Mouse (Mus musculus) CH12.LX (cell line): ENCODE measurements around the gene Palm2. TPM values are rescaled to one million over a fixed set of nuclear protein-coding genes. Genes with fewer than 3 reads are reported as not detected.

ENCODE experiments used
- DNase-seq: peaks from one replicate; pipeline ENCODE4 v3.0.0-alpha.2; 2013; ENCODE audit errors: extremely low read depth
- H3K27ac ChIP-seq: 2 replicates; pipeline ENCODE4 v1.5.1; 2012; ENCODE audit warnings: low read depth, mild to moderate bottlenecking, control low read depth, moderate library complexity; ENCODE audit not compliant: insufficient read depth
- H3K27me3 ChIP-seq: replicated peaks from 2 replicates; pipeline ENCODE3; 2012; ENCODE audit warnings: inconsistent platforms
- H3K36me3 ChIP-seq, 2 experiments: replicated peaks in 1 of 2; 2 replicates each; pipeline versions ENCODE3 to v1.6.1; 2012; ENCODE audit warnings: inconsistent platforms in 1 of 2, low read length in 1 of 2, mild to moderate bottlenecking in 1 of 2, mixed read lengths in 1 of 2, moderate library complexity in 1 of 2; ENCODE audit not compliant: control insufficient read depth in 1 of 2, insufficient read depth in 1 of 2
- H3K4me1 ChIP-seq, 2 experiments: 2 replicates each; pipeline ENCODE4 v1.6.1; 2012; ENCODE audit warnings: inconsistent platforms in 1 of 2, moderate library complexity in 1 of 2; ENCODE audit not compliant: insufficient read depth in 2 of 2, control insufficient read depth in 1 of 2
- H3K4me2 ChIP-seq: 2 replicates; pipeline ENCODE4 v1.6.1; 2012; ENCODE audit warnings: low read depth, mild to moderate bottlenecking, control low read depth; ENCODE audit not compliant: poor library complexity, insufficient read depth, severe bottlenecking
- H3K4me3 ChIP-seq, 3 experiments: fragments of 150-350 bp in 1 of 3; sonication (generic) in 1 of 3; replicated peaks in 1 of 3; 2 replicates each; pipeline versions ENCODE3 to v1.5.1; 2011 to 2012; ENCODE audit warnings: low read depth in 2 of 3, low read length in 2 of 3, mild to moderate bottlenecking in 2 of 3, moderate library complexity in 2 of 3, control low read depth in 1 of 3, improper control_type of control experiment in 1 of 3, inconsistent platforms in 1 of 3, mixed read lengths in 1 of 3; ENCODE audit not compliant: poor library complexity in 1 of 3
- H3K79me2 ChIP-seq: replicated peaks from 2 replicates; pipeline ENCODE4 v1.6.1; 2012; ENCODE audit warnings: mild to moderate bottlenecking, moderate library complexity; ENCODE audit not compliant: control insufficient read depth, poor library complexity, insufficient read depth, severe bottlenecking; ENCODE audit errors: extremely low read depth
- H3K9ac ChIP-seq: 2 replicates; pipeline ENCODE4 v1.6.1; 2012; ENCODE audit warnings: low read depth, mild to moderate bottlenecking, control low read depth, moderate library complexity; ENCODE audit not compliant: insufficient read depth
- H3K9me3 ChIP-seq: replicated peaks from 2 replicates; pipeline ENCODE3; 2012; ENCODE audit warnings: low read length, inconsistent platforms, mixed read lengths
- BHLHE40 ChIP-seq: IDR thresholded peaks from 2 replicates; pipeline ENCODE4 v1.6.1; 2011; ENCODE audit warnings: mild to moderate bottlenecking, low read depth, low read length, improper control_type of control experiment
- CHD1 ChIP-seq: IDR thresholded peaks from 2 replicates; pipeline ENCODE4 v1.6.1; 2012; ENCODE audit warnings: low read depth, low read length, improper control_type of control experiment, inconsistent platforms
- CHD2 ChIP-seq: IDR thresholded peaks from 2 replicates; pipeline ENCODE4 v1.6.1; 2011; ENCODE audit warnings: low read length, improper control_type of control experiment
- E2F4 ChIP-seq: IDR thresholded peaks from 2 replicates; pipeline ENCODE4 v1.6.1; 2011; ENCODE audit warnings: low read depth, low read length, improper control_type of control experiment; ENCODE audit not compliant: insufficient replicate concordance
- ELF1 ChIP-seq: IDR thresholded peaks from 2 replicates; pipeline ENCODE4 v1.6.1; 2014; ENCODE audit warnings: low read depth, mild to moderate bottlenecking, inconsistent platforms, low read length, improper control_type of control experiment
- EP300 ChIP-seq: IDR thresholded peaks from 2 replicates; pipeline ENCODE4 v1.6.1; 2011; ENCODE audit warnings: low read length, improper control_type of control experiment
- GABPA ChIP-seq: IDR thresholded peaks from 2 replicates; pipeline ENCODE4 v1.6.1; 2012; ENCODE audit warnings: low read depth, low read length, improper control_type of control experiment, inconsistent platforms; ENCODE audit not compliant: insufficient replicate concordance
- HCFC1 ChIP-seq: IDR thresholded peaks from 2 replicates; pipeline ENCODE4 v1.6.1; 2012; ENCODE audit warnings: low read depth, mild to moderate bottlenecking, inconsistent platforms, low read length, improper control_type of control experiment
- JUN ChIP-seq: IDR thresholded peaks from 2 replicates; pipeline ENCODE4 v1.6.1; 2011; ENCODE audit warnings: low read depth, mild to moderate bottlenecking, low read length, improper control_type of control experiment, moderate library complexity; ENCODE audit not compliant: insufficient read depth
- JUND ChIP-seq: conservative IDR thresholded peaks from 2 replicates; pipeline ENCODE4 v1.6.1; 2011; ENCODE audit warnings: low read depth, low read length, improper control_type of control experiment
- KAT2A ChIP-seq: IDR thresholded peaks from 2 replicates; pipeline ENCODE4 v1.6.1; 2012; ENCODE audit warnings: low read length, improper control_type of control experiment, inconsistent platforms; ENCODE audit not compliant: insufficient replicate concordance
- MAFK ChIP-seq: IDR thresholded peaks from 2 replicates; pipeline ENCODE4 v1.6.1; 2011; ENCODE audit warnings: low read length, improper control_type of control experiment; ENCODE audit not compliant: insufficient replicate concordance
- MEF2A ChIP-seq: IDR thresholded peaks from 2 replicates; pipeline ENCODE4 v1.6.1; 2014; ENCODE audit warnings: low read depth, mild to moderate bottlenecking, inconsistent platforms, low read length, improper control_type of control experiment, borderline replicate concordance
- MXI1 ChIP-seq: IDR thresholded peaks from 2 replicates; pipeline ENCODE4 v1.6.1; 2011; ENCODE audit warnings: mild to moderate bottlenecking, low read depth, low read length, improper control_type of control experiment
- MYC ChIP-seq: IDR thresholded peaks from 2 replicates; pipeline ENCODE4 v1.6.1; 2011; ENCODE audit warnings: low read depth, mild to moderate bottlenecking, improper control_type of control experiment, low read length
- PAX5 ChIP-seq: IDR thresholded peaks from 2 replicates; pipeline ENCODE4 v1.6.1; 2012; ENCODE audit warnings: low read length, inconsistent platforms, mixed read lengths
- POLR2A ChIP-seq: IDR thresholded peaks from 2 replicates; pipeline ENCODE4 v1.6.1; 2011; ENCODE audit warnings: low read depth, mild to moderate bottlenecking, improper control_type of control experiment, low read length
- POLR2AphosphoS2 ChIP-seq: IDR thresholded peaks from 2 replicates; pipeline ENCODE4 v1.6.1; 2011; ENCODE audit warnings: low read depth, low read length, improper control_type of control experiment
- RAD21 ChIP-seq: IDR thresholded peaks from 2 replicates; pipeline ENCODE4 v1.6.1; 2011; ENCODE audit warnings: low read depth, mild to moderate bottlenecking, low read length, improper control_type of control experiment, moderate library complexity
- RCOR1 ChIP-seq: conservative IDR thresholded peaks from 2 replicates; pipeline ENCODE4 v1.6.1; 2012; ENCODE audit warnings: low read depth, mild to moderate bottlenecking, inconsistent platforms, low read length, improper control_type of control experiment
- TBP ChIP-seq: conservative IDR thresholded peaks from 2 replicates; pipeline ENCODE4 v1.6.1; 2011; ENCODE audit warnings: low read depth, low read length, improper control_type of control experiment
- TCF12 ChIP-seq: IDR thresholded peaks from 2 replicates; pipeline ENCODE4 v1.6.1; 2014; ENCODE audit warnings: low read depth, mild to moderate bottlenecking, inconsistent platforms, low read length, improper control_type of control experiment
- UBTF ChIP-seq: IDR thresholded peaks from 2 replicates; pipeline ENCODE4 v1.6.1; 2012; ENCODE audit warnings: low read depth, mild to moderate bottlenecking, inconsistent platforms, low read length, improper control_type of control experiment, moderate library complexity
- USF1 ChIP-seq: IDR thresholded peaks from 2 replicates; pipeline ENCODE4 v1.6.1; 2014; ENCODE audit warnings: low read depth, mild to moderate bottlenecking, inconsistent platforms, low read length, improper control_type of control experiment
- ZC3H11A ChIP-seq: IDR thresholded peaks from 2 replicates; pipeline ENCODE4 v1.6.1; 2012; ENCODE audit warnings: low read depth, mild to moderate bottlenecking, inconsistent platforms, low read length, improper control_type of control experiment
- ZKSCAN1 ChIP-seq: IDR thresholded peaks from 2 replicates; pipeline ENCODE4 v1.6.1; 2012; ENCODE audit warnings: low read depth, inconsistent platforms, low read length, improper control_type of control experiment, borderline replicate concordance
- ZMIZ1 ChIP-seq: IDR thresholded peaks from 2 replicates; pipeline ENCODE4 v1.6.1; 2012; ENCODE audit warnings: low read depth, mild to moderate bottlenecking, inconsistent platforms, low read length, improper control_type of control experiment
- ZNF384 ChIP-seq: IDR thresholded peaks from 2 replicates; pipeline ENCODE4 v1.6.1; 2012; ENCODE audit warnings: low read depth, low read length, improper control_type of control experiment, inconsistent platforms
- dilution Hi-C: fragments of 300-500 bp; cut with MboI; formaldehyde crosslinking; loops from 2 replicates; pipeline ENCODE4 v1.14.3; 2020; ENCODE audit warnings: low sequenced_read_pairs; ENCODE audit not compliant: extremely low pct_unique_long_range_greater_than_20kb, extremely low pct_ligation_motif_present
- in situ Hi-C: fragments of 300-500 bp; cut with MboI; formaldehyde crosslinking; loops from 3 replicates; pipeline ENCODE4 v1.14.3; 2019; ENCODE audit warnings: low sequenced_read_pairs, low pct_ligation_motif_present, low pct_unique_long_range_greater_than_20kb, mixed read lengths
- polyA plus RNA-seq: library from polyadenylated mRNA; unstranded; fragments of >175 nt; gene quantifications from 2 replicates; pipeline ENCODE4 v1.2.1, GENCODE M21; 2012; ENCODE audit warnings: low read depth; ENCODE audit not compliant: insufficient read length
- total RNA-seq, 2 experiments: library from RNA; depleted of rRNA; stranded (reverse); fragments of 300-350 nt in 1 of 2; fragments of >200 nt in 1 of 2; gene quantifications; 2 replicates each; pipeline ENCODE4 v1.2.3; 2012 to 2014

Palm2 gene
- total and polyA plus RNA-seq, 3 experiments: not detected

GRCm38 (mm10) chr4:57559438-57559837 lies 125.4 kb downstream of the Palm2 start:
- no peak overlapping the region for H3K4me2 ChIP-seq
- no peaks in the 10 kb centered on the region for H3K79me2 ChIP-seq
- no peaks in the 10 kb centered on the region for H3K27me3 ChIP-seq
- no peak overlapping the region for H3K4me3 ChIP-seq
- H3K9ac ChIP-seq: no peak overlapping the region
- in situ Hi-C loops: no loop called here
- DNase-seq: no peak
- no peaks in the 10 kb centered on the region for H3K9me3 ChIP-seq
- 0 out of 4 replicates have a peak, but pooled peaks cover 0 to 4% of the 10 kb centered on the region in 2 experiments for H3K4me1 ChIP-seq
- no peaks in the 10 kb centered on the region for H3K36me3 ChIP-seq
- dilution Hi-C loops: no loop called here
- H3K27ac ChIP-seq: no peak overlapping the region
- TF ChIP-seq RAD21 (no peak), RCOR1 (no peak), BHLHE40 (no peak), E2F4 (no peak), KAT2A (no peak), TCF12 (no peak), EP300 (no peak), MXI1 (no peak), ZMIZ1 (no peak), CHD2 (no peak), ELF1 (no peak), HCFC1 (no peak), POLR2A (no peak), TBP (no peak), GABPA (no peak), ZNF384 (no peak), PAX5 (no peak), CHD1 (no peak), ZKSCAN1 (no peak), MAFK (no peak)

DNA sequence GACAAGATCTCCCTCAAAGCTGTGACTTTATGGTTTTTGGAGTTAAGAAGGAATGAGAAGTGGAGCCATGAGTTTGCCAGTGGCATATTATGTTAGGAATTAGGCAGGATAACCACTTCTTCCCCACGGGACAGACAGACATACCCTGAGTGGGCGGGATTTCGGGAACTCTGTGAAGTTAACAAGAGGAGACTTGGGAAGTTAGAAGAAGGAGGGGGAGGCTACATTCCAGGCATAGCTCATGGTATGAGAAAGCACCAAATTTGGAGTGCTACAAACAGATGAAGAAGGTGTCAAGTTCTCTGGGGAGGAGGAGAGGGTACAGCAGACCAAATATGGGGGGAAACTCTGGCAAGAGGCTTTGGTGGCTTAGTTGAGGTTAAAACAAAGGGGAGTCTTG lies 126.0 kb downstream of the Palm2 start:
- Histone ChIP-seq H3K36me3 (no peaks in the 10 kb centered on the region), H3K27me3 (no peaks in the 10 kb centered on the region), H3K9me3 (no peaks in the 10 kb centered on the region), H3K27ac (no peak overlapping the region), H3K4me3 (no peak overlapping the region), H3K4me2 (no peak overlapping the region), H3K9ac (no peak overlapping the region), H3K4me1 (0 out of 4 replicates have a peak, but pooled peaks cover 0 to 4% of the 10 kb centered on the region in 2 experiments), H3K79me2 (no peaks in the 10 kb centered on the region)
- dilution Hi-C loops: no loop called here
- no peak for DNase-seq
- in situ Hi-C loops: no loop called here
- TF ChIP-seq ELF1 (no peak), ZMIZ1 (no peak), USF1 (no peak), E2F4 (no peak), CHD2 (no peak), KAT2A (no peak), JUND (no peak), ZNF384 (no peak), POLR2AphosphoS2 (no peak), MEF2A (no peak), UBTF (no peak), MYC (no peak), JUN (no peak), TCF12 (no peak), ZC3H11A (no peak)
